Mouse (Mus musculus): ENCODE data around the gene Stk32b. TPM values are rescaled to one million over a fixed set of nuclear protein-coding genes. Genes with fewer than 3 reads are reported as not detected.

The Stk32b gene
- polyA plus RNA-seq, 1 experiment, result 1.8 TPM

- Histone ChIP-seq H3K4me3 (replicated peaks; ENCODE audit: insufficient read depth, low read depth, low read length) (no peak overlapping the region), H3K27me3 (ENCODE audit: control insufficient read depth, insufficient read depth, low read length) (no peaks in the 10 kb centered on the region), H3K27ac (ENCODE audit: insufficient read depth, low read length) (no peak overlapping the region), H3K4me1 (ENCODE audit: control insufficient read depth, insufficient read depth, low read length) (no peaks in the 10 kb centered on the region)
- WGBS, result 78% methylated on average over 1 of the region's 1 CpGs
- TF ChIP-seq POLR2A (IDR thresholded peaks at IDR 0.05; ENCODE audit: borderline replicate concordance, insufficient read depth, low read length), result no peak
- no peak for DNase-seq
These were observed 105.1 kb downstream of the Stk32b start for GRCm38 (mm10) chr5:37611874-37612273.

GRCm38 (mm10) chr5:37599566-37599965, 117.4 kb downstream of the Stk32b start:
- DNase-seq, result no peak

GRCm38 (mm10) chr5:37598271-37598670, 118.7 kb downstream of the Stk32b start:
- WGBS, result 89% methylated on average over 4 of the region's 4 CpGs
- H3K27ac ChIP-seq (ENCODE audit: insufficient read depth, low read length), result no peak overlapping the region
- TF ChIP-seq POLR2A (IDR thresholded peaks at IDR 0.05; ENCODE audit: borderline replicate concordance, insufficient read depth, low read length), result no peak
- no peak overlapping the region for H3K4me3 ChIP-seq (replicated peaks; ENCODE audit: insufficient read depth, low read depth, low read length)
- no peak for DNase-seq
- H3K4me1 ChIP-seq (ENCODE audit: control insufficient read depth, insufficient read depth, low read length), result no peaks in the 10 kb centered on the region
- no peaks in the 10 kb centered on the region for H3K27me3 ChIP-seq (ENCODE audit: control insufficient read depth, insufficient read depth, low read length)

More at GRCm38 (mm10) chr5:37599566-37599965, 117.4 kb downstream of the Stk32b start:
- no peak for TF ChIP-seq CTCF (IDR thresholded peaks at IDR 0.05; ENCODE audit: borderline replicate concordance, insufficient read depth, low read depth, low read length)
- Histone ChIP-seq H3K4me1 (ENCODE audit: control insufficient read depth, insufficient read depth, low read length) (no peaks in the 10 kb centered on the region), H3K27me3 (ENCODE audit: control insufficient read depth, insufficient read depth, low read length) (no peaks in the 10 kb centered on the region), H3K27ac (ENCODE audit: insufficient read depth, low read length) (no peak overlapping the region), H3K4me3 (replicated peaks; ENCODE audit: insufficient read depth, low read depth, low read length) (no peak overlapping the region)
- WGBS, result 72% methylated on average over 1 of the region's 1 CpGs

GRCm38 (mm10) chr5:37592411-37592810, 124.6 kb downstream of the Stk32b start:
- Histone ChIP-seq H3K27me3 (ENCODE audit: control insufficient read depth, insufficient read depth, low read length) (no peaks in the 10 kb centered on the region; the same call in 1 of the 2 replicates), H3K4me1 (ENCODE audit: control insufficient read depth, insufficient read depth, low read length) (no peaks in the 10 kb centered on the region), H3K4me3 (replicated peaks; ENCODE audit: insufficient read depth, low read depth, low read length) (no peak overlapping the region), H3K27ac (ENCODE audit: insufficient read depth, low read length) (no peak overlapping the region)
- TF ChIP-seq POLR2A (IDR thresholded peaks at IDR 0.05; ENCODE audit: borderline replicate concordance, insufficient read depth, low read length), result no peak
- TF ChIP-seq CTCF (IDR thresholded peaks at IDR 0.05; ENCODE audit: borderline replicate concordance, insufficient read depth, low read depth, low read length), result no peak
- 77% methylated on average over 5 of the region's 5 CpGs for WGBS
- DNase-seq, result no peak

- no peaks in the 10 kb centered on the region; the same call in 1 of the 2 replicates for H3K27me3 ChIP-seq (ENCODE audit: control insufficient read depth, insufficient read depth, low read length)
- H3K4me3 ChIP-seq (replicated peaks; ENCODE audit: insufficient read depth, low read depth, low read length), result no peak overlapping the region
- 87% methylated on average over 5 of the region's 5 CpGs for WGBS
- no peaks in the 10 kb centered on the region for H3K4me1 ChIP-seq (ENCODE audit: control insufficient read depth, insufficient read depth, low read length)
- H3K27ac ChIP-seq (ENCODE audit: insufficient read depth, low read length), result no peak overlapping the region
- DNase-seq, result no peak
- TF ChIP-seq CTCF (IDR thresholded peaks at IDR 0.05; ENCODE audit: borderline replicate concordance, insufficient read depth, low read depth, low read length) (no peak), POLR2A (IDR thresholded peaks at IDR 0.05; ENCODE audit: borderline replicate concordance, insufficient read depth, low read length) (no peak)
These were observed 129.1 kb downstream of the Stk32b start for GRCm38 (mm10) chr5:37587861-37588260.

- no peak for DNase-seq
These were observed 130.9 kb downstream of the Stk32b start for GRCm38 (mm10) chr5:37586071-37586470.

GRCm38 (mm10) chr5:37575427-37575826, 141.5 kb downstream of the Stk32b start:
- TF ChIP-seq POLR2A (IDR thresholded peaks at IDR 0.05; ENCODE audit: borderline replicate concordance, insufficient read depth, low read length) (no peak), CTCF (IDR thresholded peaks at IDR 0.05; ENCODE audit: borderline replicate concordance, insufficient read depth, low read depth, low read length) (no peak)
- no peaks in the 10 kb centered on the region for H3K4me1 ChIP-seq (ENCODE audit: control insufficient read depth, insufficient read depth, low read length)
- no peaks in the 10 kb centered on the region for H3K27me3 ChIP-seq (ENCODE audit: control insufficient read depth, insufficient read depth, low read length)
- H3K27ac ChIP-seq (ENCODE audit: insufficient read depth, low read length), result no peak overlapping the region
- no peak overlapping the region for H3K4me3 ChIP-seq (replicated peaks; ENCODE audit: insufficient read depth, low read depth, low read length)
- DNase-seq, result no peak
- 86% methylated on average over 6 of the region's 6 CpGs for WGBS

More at GRCm38 (mm10) chr5:37586071-37586470, 130.9 kb downstream of the Stk32b start:
- H3K27ac ChIP-seq (ENCODE audit: insufficient read depth, low read length), result no peak overlapping the region
- H3K4me3 ChIP-seq (replicated peaks; ENCODE audit: insufficient read depth, low read depth, low read length), result no peak overlapping the region
- 82% methylated on average over 6 of the region's 6 CpGs for WGBS
- H3K27me3 ChIP-seq (ENCODE audit: control insufficient read depth, insufficient read depth, low read length), result no peaks in the 10 kb centered on the region; the same call in 1 of the 2 replicates
- no peak for TF ChIP-seq POLR2A (IDR thresholded peaks at IDR 0.05; ENCODE audit: borderline replicate concordance, insufficient read depth, low read length)
- no peak for TF ChIP-seq CTCF (IDR thresholded peaks at IDR 0.05; ENCODE audit: borderline replicate concordance, insufficient read depth, low read depth, low read length)
- H3K4me1 ChIP-seq (ENCODE audit: control insufficient read depth, insufficient read depth, low read length), result no peaks in the 10 kb centered on the region

- H3K4me1 ChIP-seq (ENCODE audit: control insufficient read depth, insufficient read depth, low read length), result peaks cover 2% of the 10 kb centered on the region; the same call in 1 of the 2 replicates
- H3K27me3 ChIP-seq (ENCODE audit: control insufficient read depth, insufficient read depth, low read length), result no peaks in the 10 kb centered on the region
- no peak for DNase-seq
- no peak overlapping the region for H3K27ac ChIP-seq (ENCODE audit: insufficient read depth, low read length)
- TF ChIP-seq CTCF (IDR thresholded peaks at IDR 0.05; ENCODE audit: borderline replicate concordance, insufficient read depth, low read depth, low read length) (no peak), POLR2A (IDR thresholded peaks at IDR 0.05; ENCODE audit: borderline replicate concordance, insufficient read depth, low read length) (no peak)
- no peak overlapping the region for H3K4me3 ChIP-seq (replicated peaks; ENCODE audit: insufficient read depth, low read depth, low read length)
- WGBS, result 37% methylated on average over 6 of the region's 6 CpGs
These were observed 159.6 kb downstream of the Stk32b start for GRCm38 (mm10) chr5:37557274-37557815.
